Mouse (Mus musculus) B cell, adult (primary cell): ENCODE measurements around the gene 1700123L14Rik. TPM values are rescaled to one million over a fixed set of nuclear protein-coding genes. Genes with fewer than 3 reads are reported as not detected.

Experiments
- total RNA-seq: library from RNA; stranded (reverse); gene quantifications from 4 replicates; pipeline ENCODE4 v1.2.4, GENCODE M21; 2023; ENCODE audit not compliant: inconsistent age

Gene 1700123L14Rik
- total RNA-seq, result not detected in 4 replicates

GRCm38 (mm10) chr6:96165818-96166379, at the start of gene 1700123L14Rik:
TSS of gene 1700123L14Rik (minus strand) at chr6:96166243.

Other genes with a start within 250 kb of the 1700123L14Rik start
- gene Fam19a1, start 53.1 kb downstream of the 1700123L14Rik start, total RNA-seq, result not detected in 4 replicates